Mouse (Mus musculus) heart, postnatal 10 days (tissue): ENCODE measurements around the gene Rps7. TPM values are rescaled to one million over a fixed set of nuclear protein-coding genes. Genes with fewer than 3 reads are reported as not detected.

ENCODE experiments used
- DNase-seq, 2 experiments: peaks; one replicate each; pipeline ENCODE4 v3.0.0; 2021
- intact Hi-C: fragments of 180-260 bp; cut with DNase I; formaldehyde crosslinking; loops from one replicate; pipeline ENCODE4 v1.15.1; 2025
- total RNA-seq, 2 experiments: library from RNA; stranded (reverse); gene quantifications; 2 replicates each; pipeline ENCODE4 v1.2.3; 2021

Rps7 gene
- 100 to 1,000 TPM; 378 to 389 TPM for total RNA-seq

DNA sequence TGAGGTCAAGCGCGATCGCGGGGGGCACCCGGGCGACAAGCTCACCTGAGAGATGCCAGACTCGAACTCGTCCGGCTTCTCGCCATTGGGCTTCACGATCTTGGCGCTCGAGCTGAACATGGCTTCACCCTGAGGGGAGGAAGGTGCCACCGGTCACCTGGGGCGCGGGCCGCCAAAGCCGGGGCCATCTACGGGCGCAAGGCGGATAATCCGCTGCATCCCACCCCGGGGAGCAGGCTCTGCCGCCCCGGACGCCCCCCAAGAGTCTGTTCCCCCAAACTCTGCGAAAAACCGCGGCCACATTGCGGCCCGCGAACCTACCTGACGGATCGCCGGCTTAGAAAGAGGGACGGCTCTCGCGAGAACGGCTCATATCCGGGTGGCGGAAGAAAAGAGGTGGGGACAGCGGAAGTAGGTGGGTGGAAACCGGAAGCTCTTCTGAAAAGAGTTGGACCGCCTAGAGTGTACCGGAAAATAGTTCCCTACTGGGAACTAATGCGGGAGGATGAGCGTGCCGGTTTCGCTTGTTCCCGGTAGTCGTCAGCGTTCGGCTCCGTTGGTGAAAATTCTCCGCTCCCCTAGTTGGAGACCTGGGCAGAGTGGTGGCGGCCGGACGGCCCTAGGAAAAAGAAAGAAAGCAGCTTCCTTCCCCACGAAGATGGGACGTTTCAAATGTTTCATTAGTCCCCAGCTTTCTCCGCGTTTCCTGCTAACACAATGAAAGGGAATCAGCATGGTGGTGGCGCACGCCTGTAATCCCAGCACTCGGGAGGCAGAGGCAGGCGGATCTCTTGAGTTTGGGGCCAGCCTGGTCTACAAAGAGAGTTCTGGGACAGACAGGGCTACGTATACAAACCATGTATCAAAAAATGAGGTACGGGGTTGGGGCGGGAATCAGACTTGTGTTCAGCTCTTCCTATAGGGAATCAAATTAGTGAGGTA, at the start of gene Rps7:
Gene Rps7 (minus strand): TSS at position 419 of the 942 bp plus-strand sequence.
- intact Hi-C loops, result loop anchor here (5.0 kb wide), 1 partner anchor 111 kb away; no protein-coding TSS in a partner anchor
- DNase-seq, result peak; percentile 96 to 97

DNA sequence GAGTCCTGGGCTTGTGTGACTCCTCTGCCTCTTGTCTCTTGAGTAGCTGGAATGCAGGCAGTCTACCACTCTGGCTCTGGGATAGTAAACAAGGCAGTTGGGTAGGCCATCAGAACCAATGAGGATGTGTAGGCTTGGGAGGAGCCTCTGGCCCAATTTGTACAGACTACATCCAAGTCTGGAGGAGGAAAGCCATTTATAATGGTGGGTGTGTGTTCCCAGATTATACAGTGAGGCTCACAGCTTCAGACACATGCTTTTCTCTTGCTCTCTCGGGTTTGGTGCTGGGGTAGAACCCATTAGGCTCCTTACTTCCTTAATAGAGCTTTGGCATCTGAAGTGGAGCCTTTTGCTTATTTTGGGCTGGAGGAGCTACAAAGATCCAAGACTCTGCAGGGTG, 48.9 kb upstream of the Rps7 start:
- DNase-seq, result no peak
- intact Hi-C loops, result no loop called here

DNA sequence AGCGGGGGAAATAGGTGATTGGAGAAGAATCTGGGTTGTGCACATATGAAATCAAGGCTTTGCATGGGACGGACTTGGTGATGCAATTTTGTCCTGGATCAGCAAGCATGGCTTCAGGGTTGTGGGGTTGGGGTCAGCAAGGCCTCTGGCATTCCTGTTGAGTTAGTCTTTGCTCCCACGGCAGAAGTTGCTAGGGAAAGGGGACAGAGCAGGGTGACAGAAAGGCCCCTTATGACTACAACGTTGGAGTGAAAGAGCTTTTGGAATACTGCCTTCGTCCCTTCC, 40.1 kb upstream of the Rps7 start:
- DNase-seq, result no peak
- intact Hi-C loops, result no loop called here

DNA sequence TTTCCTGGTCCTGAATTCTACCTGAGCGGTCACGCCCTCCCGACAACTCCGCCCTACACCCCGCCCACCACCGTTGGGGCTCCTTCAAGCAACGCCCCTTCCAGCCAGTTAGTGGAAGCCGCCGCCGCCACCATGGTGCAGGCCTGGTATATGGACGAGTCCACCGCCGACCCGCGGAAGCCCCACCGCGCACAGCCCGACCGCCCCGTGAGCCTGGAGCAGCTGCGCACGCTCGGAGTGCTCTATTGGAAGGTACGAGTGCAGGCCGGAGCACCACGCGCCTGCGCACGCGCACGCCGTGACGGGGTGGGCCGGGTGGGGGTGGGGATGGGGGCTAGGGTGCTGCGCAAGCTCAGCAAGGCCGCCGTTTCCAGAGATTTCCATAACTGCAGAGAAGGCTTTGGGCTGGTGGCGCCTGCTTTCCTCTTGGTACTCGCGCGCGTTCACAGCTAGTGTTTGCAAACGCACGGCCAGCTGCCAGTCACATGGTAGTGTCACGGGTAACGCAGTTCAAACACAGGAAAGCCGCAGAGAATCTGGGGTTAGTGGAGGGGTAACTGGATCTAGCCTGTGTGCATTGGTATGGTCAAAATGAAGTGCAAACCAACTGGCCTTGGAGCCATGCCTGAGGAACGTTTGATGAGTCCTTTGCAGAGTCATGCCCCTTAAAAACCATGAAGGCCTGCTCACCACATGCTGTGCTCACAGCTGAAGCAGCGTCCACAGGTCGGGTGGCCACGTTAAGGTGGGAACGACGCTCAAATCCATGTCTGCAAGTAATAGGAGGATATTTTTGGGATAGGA, 39.6 kb upstream of the Rps7 start, which contains the start of gene Adi1:
Gene Adi1 (plus strand): TSS at position 111 of the 804 bp plus-strand sequence.
- intact Hi-C loops, result no loop called here
- peak; percentile 85 for DNase-seq

DNA sequence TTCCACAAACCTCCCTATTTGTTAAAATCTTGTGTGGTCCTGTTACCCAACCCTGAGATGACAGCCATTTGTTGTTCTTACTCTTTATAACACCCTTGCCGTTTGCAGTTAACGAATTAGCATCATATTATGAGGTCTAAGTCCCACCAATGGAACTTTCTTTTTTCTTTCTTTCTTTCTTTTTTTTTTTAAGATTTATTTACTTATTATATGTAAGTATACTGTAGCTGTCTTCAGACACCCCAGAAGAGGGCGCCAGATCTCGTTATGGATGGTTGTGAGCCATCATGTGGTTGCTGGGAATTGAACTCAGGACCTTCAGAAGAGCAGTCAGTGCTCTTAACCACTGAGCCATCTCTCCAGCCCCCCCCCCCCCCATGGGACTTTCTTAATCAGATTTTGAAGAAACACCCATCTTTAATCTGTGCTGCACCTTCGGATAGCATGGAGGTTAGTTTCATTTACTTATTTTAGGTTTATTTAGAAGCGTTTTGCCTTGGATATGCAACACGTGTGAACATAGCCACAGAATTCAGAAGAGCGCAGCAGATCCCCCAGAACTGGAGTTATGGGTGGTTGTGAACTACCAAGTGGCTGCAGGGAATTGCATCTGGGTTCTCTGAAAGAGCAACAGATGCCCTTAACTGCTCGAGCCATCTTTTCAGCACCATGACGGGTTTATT, 38.4 kb upstream of the Rps7 start:
- intact Hi-C loops, result no loop called here
- no peak for DNase-seq

DNA sequence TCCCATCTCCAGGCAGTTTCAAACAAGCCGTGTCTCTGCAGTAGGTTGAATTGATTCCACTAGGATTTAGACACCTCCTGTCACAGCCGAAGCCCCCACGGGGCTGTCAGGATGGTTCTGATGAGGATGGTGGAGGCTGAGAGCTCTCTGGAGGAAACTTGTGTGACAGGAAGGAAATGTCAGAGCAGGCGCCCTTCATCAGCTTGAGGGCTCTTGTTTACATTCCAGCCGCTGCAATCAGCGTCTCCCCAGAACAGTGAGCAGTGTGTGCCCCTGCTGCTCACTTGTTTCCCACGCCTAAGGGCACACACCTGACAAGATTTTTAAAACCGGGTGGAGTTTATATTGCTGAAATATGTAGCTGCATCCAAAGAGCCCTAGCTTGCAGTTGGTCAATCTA, 31.5 kb upstream of the Rps7 start:
- no peak for DNase-seq
- intact Hi-C loops, result no loop called here

DNA sequence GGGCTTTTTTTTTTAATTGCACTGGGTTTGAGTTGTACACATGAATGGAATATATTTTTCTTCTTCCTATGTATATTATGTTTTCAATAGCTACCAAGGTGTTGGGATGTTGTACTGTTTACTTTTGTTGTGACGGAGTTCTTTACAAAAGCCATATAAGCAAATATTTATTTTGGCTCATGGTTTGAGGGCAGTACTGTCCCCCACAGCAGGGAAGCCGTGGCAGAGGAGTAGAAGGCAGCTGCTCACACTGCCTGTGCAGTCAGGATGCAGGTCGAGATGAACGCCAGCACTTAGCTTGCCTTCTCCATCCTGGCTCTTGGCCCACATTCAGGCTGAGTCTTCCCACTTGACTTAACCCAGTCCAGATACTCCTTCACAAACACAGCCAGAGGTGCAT, 31.0 kb upstream of the Rps7 start:
- no peak for DNase-seq
- intact Hi-C loops, result no loop called here

DNA sequence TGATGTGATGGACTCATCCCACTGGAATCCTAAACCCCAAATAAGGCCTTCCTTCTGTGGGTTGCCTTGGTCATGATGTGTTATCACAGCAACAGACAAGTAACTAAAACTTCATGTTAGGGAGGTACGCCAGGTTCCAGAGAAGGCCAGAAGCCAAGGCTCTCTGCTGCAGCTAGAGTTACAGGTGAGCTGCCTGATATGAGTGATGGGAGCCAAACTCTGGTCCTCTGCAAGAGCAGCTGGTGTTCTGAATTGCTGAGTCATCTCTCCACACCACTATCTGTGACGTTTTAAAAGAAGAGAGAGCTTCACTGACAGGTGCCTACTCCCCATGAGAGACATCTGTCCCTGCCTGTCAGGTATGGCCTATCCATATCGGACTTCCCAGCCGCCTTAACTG, 26.9 kb upstream of the Rps7 start:
- DNase-seq, result no peak

DNA sequence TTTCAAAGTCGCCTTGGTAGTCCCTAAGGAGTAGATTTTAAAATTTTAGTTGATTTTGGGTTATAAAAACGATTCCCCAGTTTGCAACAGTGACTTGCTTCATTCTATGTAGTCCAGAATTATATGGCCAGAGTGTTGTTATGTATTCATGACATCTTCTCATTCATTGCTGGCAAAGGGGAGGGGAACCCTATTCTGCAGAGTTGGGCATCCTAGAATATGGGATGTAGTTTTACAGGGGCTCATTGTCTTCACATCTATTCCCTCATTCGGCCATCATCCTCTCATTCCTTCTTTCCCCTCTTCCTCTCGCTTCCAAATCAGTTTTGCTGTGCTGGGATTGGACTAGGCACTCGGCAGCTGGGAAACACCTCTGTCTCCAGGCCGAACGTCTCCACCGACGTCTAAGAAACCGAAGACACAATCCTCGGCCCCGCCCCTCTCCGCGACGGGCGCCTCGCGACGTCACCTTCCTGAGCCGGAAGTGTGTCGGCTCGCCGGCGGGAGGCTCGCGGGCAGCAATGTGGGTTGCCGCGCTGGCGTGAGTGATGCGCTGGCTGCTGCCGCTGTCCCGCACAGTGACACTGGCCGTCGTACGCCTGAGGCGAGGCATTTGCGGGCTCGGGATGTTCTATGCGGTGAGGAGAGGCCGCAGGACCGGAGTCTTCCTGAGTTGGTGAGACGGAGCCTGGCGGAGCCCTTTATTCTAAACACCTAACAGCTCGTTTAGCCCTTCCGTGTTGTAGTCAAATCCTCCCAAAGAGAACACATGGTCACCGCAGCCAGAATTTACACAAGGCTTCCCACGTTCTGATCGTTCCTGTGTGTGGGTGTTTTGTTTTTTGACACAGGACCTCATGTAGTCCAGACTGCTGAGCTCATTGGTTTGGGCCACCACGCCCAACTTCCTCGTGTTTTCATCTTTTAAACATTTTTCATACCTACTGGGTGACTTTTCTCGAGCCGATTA, 13.7 kb upstream of the Rps7 start, which contains the start of gene Rnaseh1:
Gene Rnaseh1 (plus strand): TSS at position 462 of the 970 bp plus-strand sequence.
- intact Hi-C loops, result loop anchor here (1.0 kb wide), 1 partner anchor 45 kb away; no protein-coding TSS in a partner anchor
- peak; percentile 91 to 94 for DNase-seq

More for the DNA sequence above, 26.9 kb upstream of the Rps7 start:
- intact Hi-C loops, result no loop called here

DNA sequence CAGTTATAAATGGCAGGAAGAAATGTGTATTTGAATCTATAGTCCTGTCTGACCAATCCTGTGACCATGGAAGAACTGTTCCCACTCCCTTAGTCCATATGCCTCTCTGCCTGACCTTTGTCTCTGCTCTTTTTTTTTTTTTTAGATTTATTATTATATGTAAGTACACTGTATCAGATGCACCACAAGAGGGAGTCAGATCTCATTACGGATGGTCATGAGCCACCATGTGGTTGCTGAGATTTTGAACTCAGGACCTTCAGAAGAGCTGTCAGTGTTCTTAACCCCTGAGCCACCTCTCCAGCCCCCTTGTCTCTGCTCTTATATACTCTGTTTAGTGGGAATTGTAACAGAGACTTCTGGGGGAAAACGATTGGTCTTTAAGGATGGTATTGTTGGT, 3.0 kb upstream of the Rps7 start:
- DNase-seq, result no peak
- intact Hi-C loops, result loop anchor here (5.0 kb wide), 1 partner anchor 109 kb away; no protein-coding TSS in a partner anchor

DNA sequence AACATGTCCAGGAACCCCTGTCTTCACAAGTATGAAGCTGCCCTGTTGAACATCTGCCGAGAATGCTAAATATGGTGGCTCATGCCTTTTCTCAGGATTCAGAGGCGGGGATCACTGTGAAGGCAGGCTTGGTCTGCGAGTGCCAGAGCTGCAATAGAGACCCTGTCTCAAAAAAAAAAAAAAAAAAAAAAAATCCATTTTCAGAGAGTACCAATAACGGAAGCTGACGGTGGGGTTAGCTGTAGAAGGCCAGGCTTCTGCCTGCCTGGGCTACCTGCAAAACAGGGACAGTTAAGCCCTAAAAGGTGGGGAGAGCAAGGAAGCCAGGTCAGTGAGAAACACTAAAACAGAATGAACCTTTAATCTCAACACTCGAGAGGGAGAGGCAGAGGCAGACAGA, 790 bp upstream of the Rps7 start:
- no peak for DNase-seq
- intact Hi-C loops, result loop anchor here (5.0 kb wide), 1 partner anchor 111 kb away; no protein-coding TSS in a partner anchor

DNA sequence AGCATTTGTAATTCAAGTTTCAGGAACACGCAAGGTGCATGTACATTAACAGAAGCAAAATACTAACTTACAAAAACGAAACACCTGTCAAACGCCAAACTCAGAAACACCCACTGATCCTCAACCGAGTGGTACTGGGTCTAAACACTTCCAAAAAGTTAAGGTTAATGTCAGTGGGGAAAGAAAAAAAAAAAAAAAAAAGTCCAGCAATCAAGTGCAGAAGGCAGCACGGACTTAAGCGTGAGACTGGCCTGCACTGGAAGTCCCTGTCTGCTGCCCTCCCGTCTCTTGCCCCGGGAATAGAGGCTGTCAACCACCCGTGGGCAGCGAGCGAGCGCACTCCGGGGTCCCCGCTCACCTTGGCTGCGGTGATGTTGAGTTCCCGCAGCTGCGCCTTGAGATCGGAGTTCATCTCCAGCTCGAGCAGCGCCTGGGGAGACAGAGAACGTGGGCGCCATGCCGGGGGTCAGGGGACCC, 657 bp downstream of the Rps7 start:
- intact Hi-C loops, result loop anchor here (5.0 kb wide), 1 partner anchor 112 kb away; no protein-coding TSS in a partner anchor
- DNase-seq, result no peak

DNA sequence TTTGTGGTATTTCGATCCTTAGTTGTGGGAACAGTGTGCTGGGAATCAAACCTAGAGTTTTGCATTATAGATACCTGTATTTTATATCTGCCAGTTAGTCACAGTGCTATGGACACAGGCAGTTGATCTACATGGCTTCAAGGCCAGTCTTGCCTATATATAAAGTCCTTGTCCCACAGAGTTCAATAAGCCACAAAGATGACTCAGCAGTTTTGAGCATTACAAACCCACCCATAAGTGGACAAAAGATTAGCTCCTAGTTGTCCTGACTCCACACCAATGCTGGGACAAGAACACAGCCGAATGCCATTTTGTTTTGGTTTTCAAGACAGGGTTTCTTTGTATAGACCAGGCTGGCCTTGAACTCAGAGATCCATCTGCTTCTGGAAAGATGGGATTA, 7.3 kb downstream of the Rps7 start:
- DNase-seq, result no peak
- intact Hi-C loops, result no loop called here

DNA sequence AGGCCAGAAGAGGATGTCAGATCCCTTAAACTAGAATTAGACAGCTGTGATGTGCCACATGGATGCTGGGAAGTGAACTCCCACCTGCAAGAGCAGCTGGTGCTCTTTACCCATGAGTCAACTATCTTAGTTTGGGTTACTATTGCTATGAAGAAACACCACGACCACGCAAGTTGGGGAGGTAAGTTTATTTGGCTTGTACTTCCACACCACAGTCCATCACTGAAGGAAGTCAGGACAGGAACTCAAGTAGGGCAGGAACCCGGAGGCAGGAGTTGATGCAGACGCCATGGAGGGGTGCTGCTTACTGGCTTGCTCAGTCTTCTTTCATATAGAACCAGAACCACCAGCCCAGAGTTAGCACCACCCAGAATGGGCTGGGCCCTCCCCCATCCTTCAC, 8.7 kb downstream of the Rps7 start:
- DNase-seq, result no peak
- intact Hi-C loops, result no loop called here

DNA sequence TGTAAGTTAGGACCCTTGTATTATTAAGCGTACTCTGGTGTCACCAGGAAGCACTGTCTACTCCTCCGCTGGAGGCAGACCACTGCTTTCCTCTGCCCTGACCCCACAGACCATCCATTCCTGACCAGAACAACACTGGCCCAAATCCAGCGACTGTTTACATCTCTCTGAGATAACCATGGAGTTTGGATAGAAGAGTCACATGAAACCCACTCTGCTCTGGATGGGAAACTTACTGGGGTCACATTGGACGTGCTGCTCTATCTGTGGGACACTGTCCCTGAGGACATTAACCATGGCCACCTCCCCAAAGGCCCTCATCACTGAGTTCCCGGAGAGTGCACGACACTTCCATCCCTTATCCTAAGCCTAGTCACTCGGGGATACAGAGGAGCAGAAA, 10.3 kb downstream of the Rps7 start:
- no peak for DNase-seq
- intact Hi-C loops, result no loop called here

DNA sequence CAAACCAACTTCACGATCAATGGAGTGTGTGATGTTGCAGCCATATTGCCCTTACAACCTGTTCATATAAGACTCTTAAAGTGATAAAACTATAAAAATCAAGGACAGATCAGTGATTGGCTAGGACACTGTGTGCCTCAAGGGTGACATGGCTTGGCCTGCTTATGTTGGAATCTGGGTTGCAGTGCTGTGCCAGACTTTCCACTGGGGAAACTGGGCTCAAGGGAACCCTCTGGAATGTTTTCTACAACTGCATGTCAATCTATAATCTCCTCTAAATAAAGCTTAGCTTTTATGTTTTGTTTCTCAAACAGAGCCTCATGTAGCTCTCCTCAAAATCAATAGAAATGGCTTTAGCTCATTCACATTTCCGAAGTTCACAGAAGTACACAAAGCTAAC, 11.5 kb downstream of the Rps7 start:
- intact Hi-C loops, result no loop called here
- no peak for DNase-seq

DNA sequence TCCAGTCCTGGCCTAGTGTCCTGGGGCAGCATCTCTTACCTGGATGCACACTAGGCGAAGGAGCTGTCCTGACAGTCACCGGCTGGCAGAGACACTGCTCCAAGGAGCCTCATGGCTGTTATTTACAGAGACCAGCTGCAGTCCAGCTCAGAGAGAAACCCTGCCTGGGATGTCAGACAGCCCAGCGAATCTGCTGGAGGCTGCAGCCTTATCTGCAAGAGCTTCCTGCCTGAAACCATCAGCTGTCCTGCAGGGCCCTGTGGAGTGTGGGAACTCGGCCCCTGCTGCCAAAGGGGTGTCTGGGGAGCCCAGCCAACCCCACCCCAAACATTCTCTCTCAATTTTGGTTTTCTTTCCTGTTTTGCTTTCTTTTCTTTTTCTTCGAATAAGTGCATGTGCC, 12.6 kb downstream of the Rps7 start, which contains the start of gene Colec11:
Gene Colec11 (minus strand): TSS at position 183 of the 400 bp plus-strand sequence.
- DNase-seq, result peak; percentile 60 to 66
- intact Hi-C loops, result no loop called here

DNA sequence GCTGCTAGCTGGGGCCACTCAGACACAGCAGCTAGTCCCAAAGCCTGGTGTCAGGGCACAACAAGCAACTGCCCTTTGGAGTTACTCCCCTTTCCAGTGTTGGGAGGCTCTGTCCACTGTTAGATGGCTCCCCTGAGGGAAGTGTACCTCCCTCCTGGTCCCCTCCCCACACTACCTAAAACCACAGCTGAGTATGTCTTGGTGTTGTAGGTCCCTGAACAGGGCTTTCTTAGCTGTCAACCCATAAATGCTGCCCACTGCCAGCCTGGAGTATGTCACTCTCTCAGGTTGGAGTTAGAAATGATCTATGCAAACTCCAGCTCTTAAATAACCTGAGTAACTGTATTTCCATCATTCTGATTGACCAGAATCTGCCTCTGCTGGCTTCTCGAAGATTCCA, 13.1 kb downstream of the Rps7 start:
- DNase-seq, result no peak
- intact Hi-C loops, result no loop called here

DNA sequence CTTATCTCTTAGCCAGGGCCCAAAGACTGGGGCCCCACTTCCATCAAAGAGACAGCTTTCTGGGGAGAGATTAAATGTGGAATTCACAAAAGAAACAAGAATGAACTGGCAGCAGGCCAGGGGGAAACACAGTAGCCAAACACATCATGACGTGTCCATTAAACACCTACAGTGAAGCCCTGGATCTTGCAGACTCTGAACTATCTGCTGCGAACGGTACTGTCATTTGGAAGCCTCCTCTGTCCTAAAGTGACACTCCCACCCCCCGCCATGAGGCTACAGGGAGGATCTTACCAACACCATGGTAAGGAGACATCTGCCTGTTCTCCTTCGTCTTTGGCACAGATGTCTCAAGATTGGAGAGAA, 13.6 kb downstream of the Rps7 start:
- DNase-seq, result no peak
- intact Hi-C loops, result no loop called here
